Mouse (Mus musculus) liver, embryonic 11.5 days (tissue): Measurements from ENCODE around the gene Crtc2. TPM values are rescaled to one million over a fixed set of nuclear protein-coding genes. Genes with fewer than 3 reads are reported as not detected.
A peak's percentile ranks its signal among the peaks of the same experiment; 100 is the strongest.
"Not testable (repeated sequence)": the region's sequence is repeated elsewhere in the genome, so short reads cannot be mapped to it uniquely, and the experiment has no call there.

ENCODE experiments used
- ATAC-seq: fragments of 200-750 bp; cut with Nextera tagmentation; replicated peaks from 2 replicates; pipeline ENCODE4 v1.8.0; 2017; ENCODE audit warnings: moderate number of reproducible peaks, mild to moderate bottlenecking, moderate TSS enrichment, moderate library complexity; ENCODE audit not compliant: low FRiP score
- DNase-seq: peaks from one replicate; pipeline ENCODE4 v3.0.0-alpha.2; 2017; ENCODE audit warnings: low spot score
- H3K27ac ChIP-seq: fragments of 300-500 bp; sonication (generic); 2 replicates; pipeline ENCODE4 v1.5.1; 2014; ENCODE audit warnings: mild to moderate bottlenecking, low read depth, low read length, control low read depth
- H3K27me3 ChIP-seq: fragments of 300-500 bp; sonication (generic); replicated peaks from 2 replicates; pipeline ENCODE4 v1.6.1; 2014; ENCODE audit warnings: low read length, mixed read lengths; ENCODE audit not compliant: control insufficient read depth, insufficient read depth
- H3K36me3 ChIP-seq: fragments of 300-500 bp; sonication (generic); 2 replicates; pipeline ENCODE4 v1.6.1; 2014; ENCODE audit warnings: mild to moderate bottlenecking, low read length, moderate library complexity, mixed read lengths; ENCODE audit not compliant: control insufficient read depth, insufficient read depth
- H3K4me1 ChIP-seq: fragments of 300-500 bp; sonication (generic); replicated peaks from 2 replicates; pipeline ENCODE4 v1.6.1; 2014; ENCODE audit warnings: low read length, mixed read lengths; ENCODE audit not compliant: control insufficient read depth, insufficient read depth
- H3K4me2 ChIP-seq: fragments of 300-500 bp; sonication (generic); 2 replicates; pipeline ENCODE4 v1.6.1; 2014; ENCODE audit warnings: mild to moderate bottlenecking, control low read depth, moderate library complexity
- H3K4me3 ChIP-seq: fragments of 300-500 bp; sonication (generic); 2 replicates; pipeline ENCODE4 v1.5.1; 2014; ENCODE audit warnings: low read depth, low read length, control low read depth
- H3K9ac ChIP-seq: fragments of 300-500 bp; sonication (generic); 2 replicates; pipeline ENCODE4 v1.6.1; 2014; ENCODE audit warnings: low read depth, low read length, control low read depth
- H3K9me3 ChIP-seq: fragments of 300-500 bp; sonication (generic); 2 replicates; pipeline ENCODE4 v1.6.1; 2016; ENCODE audit warnings: low read length, inconsistent platforms, mixed read lengths; ENCODE audit not compliant: control insufficient read depth
- WGBS: fragments of 180-500 bp; shearing (Covaris S2); extraction: QIAGEN DNeasy Blood & Tissue Kit; methylation state at CpG from one replicate; pipeline ENCODE4 v1.1.7; 2014; 5-methylcytosine and 5-hydroxymethylcytosine counted together
- polyA plus RNA-seq: library from polyadenylated mRNA; unstranded; fragments of >200 nt; fragmentation: Nextera tagmentation; extraction: Ambion mirVana; gene quantifications from 2 replicates; pipeline ENCODE4 v1.2.1, GENCODE M21; 2014

Gene Crtc2
- polyA plus RNA-seq, 1 experiment from 2014 or later, result 14.8 TPM

DNA sequence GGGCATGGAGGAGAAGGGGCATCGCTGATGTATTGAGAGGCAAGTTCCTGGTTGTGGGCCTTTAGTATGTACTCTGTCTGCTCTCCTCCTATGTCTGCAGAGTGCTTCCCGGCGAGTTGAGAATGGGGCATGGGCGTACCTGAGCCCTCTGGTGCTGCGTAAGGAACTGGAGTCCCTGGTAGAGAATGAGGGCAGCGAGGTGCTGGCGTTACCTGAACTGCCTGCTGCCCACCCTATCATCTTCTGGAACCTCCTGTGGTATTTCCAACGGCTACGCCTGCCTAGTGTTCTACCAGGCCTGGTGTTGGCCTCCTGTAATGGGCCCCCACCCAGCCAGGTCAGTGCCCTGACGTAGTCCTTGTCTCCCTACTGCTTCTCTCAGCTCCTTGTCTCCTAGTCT is 24.2 kb downstream of the Crtc2 start:
- Histone ChIP-seq H3K4me3 (no peak overlapping the region), H3K27ac (no peak overlapping the region), H3K9me3 (no peaks in the 10 kb centered on the region), H3K4me1 (no peaks in the 10 kb centered on the region; the same call in 1 of the 2 replicates), H3K27me3 (no peaks in the 10 kb centered on the region), H3K9ac (no peak overlapping the region), H3K4me2 (no peak overlapping the region), H3K36me3 (peaks cover 12% of the 10 kb centered on the region; the same call in 1 of the 2 replicates)
- 96% methylated on average over 10 of the region's 10 CpGs for WGBS
- no peak for DNase-seq
- ATAC-seq, result no peak

DNA sequence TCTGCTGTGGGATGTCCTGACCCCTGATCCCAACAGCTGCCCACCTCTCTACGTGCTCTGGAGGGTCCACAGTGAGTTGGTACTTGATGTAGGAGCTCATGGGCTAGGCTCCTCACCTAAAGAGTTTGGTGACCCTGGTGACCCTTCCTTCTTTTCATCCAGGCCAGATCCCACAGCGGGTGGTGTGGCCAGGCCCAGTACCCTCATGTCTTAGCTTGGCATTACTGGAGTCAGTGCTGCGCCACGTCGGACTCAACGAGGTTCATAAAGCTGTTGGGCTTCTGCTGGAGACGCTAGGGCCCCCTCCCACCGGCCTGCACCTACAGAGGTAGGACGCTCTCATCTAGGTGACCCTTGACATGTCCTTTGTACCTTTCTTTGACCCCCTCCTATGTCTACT is 25.3 kb downstream of the Crtc2 start:
- Histone ChIP-seq H3K27me3 (no peaks in the 10 kb centered on the region), H3K9ac (no peak overlapping the region), H3K4me2 (no peak overlapping the region), H3K4me3 (no peak overlapping the region), H3K36me3 (peaks cover 12% of the 10 kb centered on the region; the same call in 1 of the 2 replicates), H3K4me1 (no peaks in the 10 kb centered on the region; the same call in 1 of the 2 replicates), H3K27ac (no peak overlapping the region), H3K9me3 (no peaks in the 10 kb centered on the region)
- ATAC-seq (no peak), DNase-seq (no peak)
- 89% methylated on average over 9 of the region's 9 CpGs for WGBS

DNA sequence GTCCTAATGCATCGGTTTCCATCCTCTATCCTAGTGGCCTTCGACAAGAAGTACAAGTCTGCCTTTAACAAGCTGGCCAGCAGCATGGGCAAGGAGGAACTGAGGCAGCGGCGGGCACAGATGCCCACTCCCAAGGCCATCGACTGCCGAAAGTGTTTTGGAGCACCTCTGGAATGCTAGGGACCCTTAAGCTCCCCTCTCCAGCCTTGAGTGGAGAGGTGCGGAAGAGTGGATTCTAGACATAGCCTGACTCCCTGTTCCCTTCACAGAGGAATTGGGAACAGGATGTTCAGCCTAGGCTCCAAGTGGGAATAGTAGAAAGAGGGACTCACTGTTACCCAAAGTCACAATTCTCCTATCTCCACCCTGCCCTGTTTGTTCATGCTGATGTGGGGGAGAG is 25.8 kb downstream of the Crtc2 start:
- DNase-seq, result no peak
- no peak overlapping the region for H3K9ac ChIP-seq

DNA sequence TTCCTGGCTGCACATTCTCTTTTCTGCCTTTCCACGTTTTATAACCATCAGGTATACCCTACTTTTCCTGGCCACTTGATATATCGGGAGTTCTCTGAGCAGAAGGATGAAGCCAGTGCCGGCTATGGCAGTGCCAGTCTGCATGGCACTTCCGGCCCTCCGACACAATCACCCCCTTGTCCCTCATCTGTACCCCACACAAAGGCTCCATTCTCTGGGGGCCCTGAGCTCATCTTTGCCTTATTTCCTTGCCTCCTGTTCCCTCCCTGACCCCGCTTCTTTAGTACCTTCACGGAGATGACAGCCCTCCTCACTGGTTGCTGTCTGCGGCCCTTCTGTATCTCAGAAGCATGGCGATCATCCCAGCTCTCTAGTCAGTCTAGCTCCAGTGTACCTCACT is 26.7 kb downstream of the Crtc2 start:
- Histone ChIP-seq H3K9me3 (no peaks in the 10 kb centered on the region), H3K4me3 (no peak overlapping the region), H3K27ac (no peak overlapping the region), H3K4me2 (no peak overlapping the region), H3K27me3 (no peaks in the 10 kb centered on the region), H3K36me3 (peaks cover 12% of the 10 kb centered on the region; the same call in 1 of the 2 replicates), H3K9ac (no peak overlapping the region), H3K4me1 (no peaks in the 10 kb centered on the region; the same call in 1 of the 2 replicates)
- no peak for DNase-seq
- 91% methylated on average over 9 of the region's 9 CpGs for WGBS
- ATAC-seq, result no peak

More for the DNA sequence above, 25.8 kb downstream of the Crtc2 start:
- H3K9me3 ChIP-seq, result no peaks in the 10 kb centered on the region
- no peak overlapping the region for H3K4me3 ChIP-seq
- ATAC-seq, result no peak
- H3K4me2 ChIP-seq, result no peak overlapping the region
- WGBS, result 90% methylated on average over 7 of the region's 7 CpGs
- peaks cover 12% of the 10 kb centered on the region; the same call in 1 of the 2 replicates for H3K36me3 ChIP-seq
- no peaks in the 10 kb centered on the region; the same call in 1 of the 2 replicates for H3K4me1 ChIP-seq
- no peak overlapping the region for H3K27ac ChIP-seq
- no peaks in the 10 kb centered on the region for H3K27me3 ChIP-seq

DNA sequence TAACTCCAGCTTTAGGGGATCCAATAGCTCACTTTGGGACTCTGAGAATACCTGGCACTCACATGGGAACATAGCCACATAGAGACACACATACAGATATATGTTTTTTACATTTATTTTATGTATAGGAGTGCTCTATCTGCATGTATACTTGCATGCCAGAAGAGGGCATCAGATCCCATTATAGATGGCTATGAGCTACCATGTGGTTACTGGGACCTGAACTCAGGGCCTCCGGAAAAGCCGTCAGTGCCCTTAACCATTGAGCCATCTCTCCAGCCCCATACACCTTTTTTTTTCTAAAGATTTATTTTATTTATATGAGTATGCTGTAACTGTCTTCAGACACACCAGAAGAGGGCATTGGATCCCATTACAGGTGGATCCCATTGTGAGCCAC is 30.2 kb downstream of the Crtc2 start:
- H3K27me3 ChIP-seq, result no peaks in the 10 kb centered on the region
- H3K9ac ChIP-seq, result no peak overlapping the region
- H3K36me3 ChIP-seq, result peaks cover 8% of the 10 kb centered on the region; the same call in 1 of the 2 replicates
- no peak for DNase-seq
- H3K27ac ChIP-seq, result no peak overlapping the region
- ATAC-seq, result no peak
- WGBS, result 96% methylated on average over 2 of the region's 2 CpGs
- no peak overlapping the region for H3K4me2 ChIP-seq
- H3K9me3 ChIP-seq, result no peaks in the 10 kb centered on the region
- no peak overlapping the region for H3K4me3 ChIP-seq
- H3K4me1 ChIP-seq, result no peaks in the 10 kb centered on the region

DNA sequence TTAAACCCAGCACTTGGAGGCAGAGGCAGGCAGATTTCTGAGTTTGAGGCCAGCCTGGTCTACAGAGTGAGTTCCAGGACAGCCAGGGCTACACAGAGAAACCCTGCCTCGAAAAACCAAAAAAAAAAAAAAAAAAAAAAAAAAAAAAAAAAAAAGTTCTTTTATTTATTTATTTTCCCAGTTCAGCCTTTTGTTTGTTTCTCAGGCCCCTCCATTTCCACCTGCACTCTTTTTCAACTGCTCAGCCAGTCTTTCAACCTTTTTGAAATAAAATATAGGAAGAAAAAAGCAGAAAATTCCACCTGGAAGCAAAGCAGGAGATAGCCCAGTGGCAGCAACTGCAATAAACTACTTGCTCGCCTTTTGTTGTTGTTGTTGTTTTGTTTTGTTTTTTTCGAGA is 35.4 kb downstream of the Crtc2 start:
- H3K9ac ChIP-seq, H3K4me3 ChIP-seq, H3K27ac ChIP-seq, ATAC-seq, H3K27me3 ChIP-seq, DNase-seq, H3K4me2 ChIP-seq, H3K4me1 ChIP-seq, H3K36me3 ChIP-seq, H3K9me3 ChIP-seq: not testable (repeated sequence)
- WGBS, result 72% methylated on average over 2 of the region's 3 CpGs

DNA sequence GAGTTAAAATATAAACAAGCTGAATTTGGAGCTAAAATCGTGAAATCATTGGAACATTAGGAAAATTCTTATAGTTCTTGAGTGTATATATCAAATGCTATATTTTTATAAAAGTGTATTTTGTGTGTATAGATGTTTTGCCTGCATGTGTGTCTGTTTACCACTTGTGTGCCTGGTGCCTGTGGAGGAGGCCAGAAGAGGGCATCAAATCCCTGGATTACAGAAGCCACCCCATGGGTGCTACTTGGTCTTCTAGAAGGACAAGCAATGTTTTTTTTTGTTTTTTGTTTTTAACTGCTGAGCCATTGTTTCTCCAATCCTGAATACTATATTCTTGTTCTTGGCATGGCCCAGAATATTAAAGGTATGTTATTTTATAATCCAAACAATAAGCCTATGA is 36.6 kb downstream of the Crtc2 start:
- DNase-seq (no peak), ATAC-seq (no peak)
- no peak overlapping the region for H3K4me3 ChIP-seq
- H3K4me1 ChIP-seq, result peaks cover 13% of the 10 kb centered on the region
- 88% methylated on average over 1 of the region's 1 CpGs for WGBS
- no peaks in the 10 kb centered on the region for H3K9me3 ChIP-seq
- no peak overlapping the region for H3K4me2 ChIP-seq
- no peaks in the 10 kb centered on the region for H3K27me3 ChIP-seq
- H3K9ac ChIP-seq, result no peak overlapping the region
- no peak overlapping the region for H3K27ac ChIP-seq
- no peaks in the 10 kb centered on the region for H3K36me3 ChIP-seq

DNA sequence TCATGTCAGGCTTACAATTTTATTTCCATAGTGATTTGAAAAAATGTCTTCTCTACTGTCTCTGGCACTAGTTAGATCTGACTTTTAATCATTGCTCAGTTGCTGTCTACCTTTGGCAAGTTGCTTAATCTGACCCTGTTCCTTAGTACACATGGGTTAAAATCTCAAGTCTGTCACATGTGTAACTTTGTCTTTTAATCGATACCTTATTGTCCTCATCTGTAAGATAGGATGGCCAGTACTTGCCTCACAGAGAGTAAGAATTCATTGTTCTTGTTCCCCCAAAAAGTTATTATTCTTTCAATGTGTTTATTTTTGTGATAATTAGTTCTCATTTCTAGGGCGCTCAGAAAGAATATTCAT is 38.0 kb downstream of the Crtc2 start:
- ATAC-seq (no peak), DNase-seq (no peak)
- Histone ChIP-seq H3K27ac (peak overlapping the region; percentile 93; the same call in 1 of the 2 replicates), H3K9ac (peak overlapping the region; percentile 76), H3K36me3 (no peaks in the 10 kb centered on the region), H3K9me3 (no peaks in the 10 kb centered on the region), H3K4me2 (peak overlapping the region; percentile 73), H3K4me3 (peak overlapping the region; percentile 84), H3K4me1 (peaks cover 13% of the 10 kb centered on the region), H3K27me3 (no peaks in the 10 kb centered on the region)
- WGBS, result 36% methylated on average over 2 of the region's 2 CpGs

DNA sequence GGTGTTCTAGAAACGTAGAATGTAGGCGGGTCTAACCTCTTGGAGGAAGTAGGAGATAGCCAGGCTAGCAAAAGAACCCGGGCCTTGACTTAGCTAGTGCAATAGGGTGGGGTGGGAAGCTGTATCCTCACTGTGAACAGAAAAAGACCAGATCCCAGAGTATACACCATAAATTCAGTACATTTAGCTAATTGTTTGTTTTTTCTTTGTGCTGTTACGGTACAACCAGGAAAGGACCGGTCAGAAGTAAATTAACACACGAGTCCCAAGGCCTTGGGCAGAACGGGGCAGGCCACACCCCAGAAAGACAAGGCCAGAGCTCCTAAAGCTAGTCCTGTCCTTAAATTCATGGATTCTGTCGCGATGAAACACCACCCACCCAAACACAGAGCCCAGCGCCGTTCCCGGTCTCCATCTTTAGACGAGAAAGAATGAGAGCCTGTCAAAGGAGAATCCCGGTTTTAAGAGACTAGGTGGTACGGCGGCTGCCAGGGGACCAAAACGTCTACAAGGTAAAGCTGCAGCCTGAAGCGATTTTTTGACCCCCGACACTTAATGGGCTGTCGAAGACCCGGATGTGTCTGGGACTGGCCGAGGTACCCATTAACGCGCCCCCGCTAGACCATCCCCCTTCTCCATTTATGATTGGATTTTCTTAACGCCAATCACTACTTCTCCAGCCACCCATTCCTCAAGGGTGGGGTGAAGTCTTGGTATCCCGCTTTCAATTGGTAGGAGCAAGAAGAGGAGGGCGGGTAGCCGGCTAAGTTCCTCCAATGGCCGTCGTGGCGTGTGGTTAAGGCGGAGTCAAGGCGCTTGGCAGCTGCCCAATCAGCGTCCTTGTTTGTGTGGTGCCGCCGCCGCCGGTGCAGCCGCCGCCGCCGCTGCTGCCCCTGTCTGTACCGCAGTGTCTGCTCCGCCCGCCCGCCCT is 38.6 kb downstream of the Crtc2 start, which contains the start of gene Gatad2b:
Gene Gatad2b (plus strand): TSS at position 834 of the 931 bp plus-strand sequence.
- no peaks in the 10 kb centered on the region for H3K9me3 ChIP-seq
- peak within 1 kb of the TSS; percentile 83 for H3K9ac ChIP-seq
- peak; percentile 98 for DNase-seq
- H3K4me1 ChIP-seq, result peaks cover 13% of the 10 kb centered on the region
- H3K27me3 ChIP-seq, result no peaks in the 10 kb centered on the region
- ATAC-seq, result peak; percentile 97
- H3K36me3 ChIP-seq, result no peaks in the 10 kb centered on the region
- H3K27ac ChIP-seq, result peak within 1 kb of the TSS; percentile 93
- WGBS, result under 1% methylated on average over 47 of the region's 47 CpGs
- H3K4me3 ChIP-seq, result peak within 1 kb of the TSS; percentile 84
- peak within 1 kb of the TSS; percentile 96 for H3K4me2 ChIP-seq
